Mouse (Mus musculus): ENCODE measurements around the gene Ankrd33b. TPM values are rescaled to one million over a fixed set of nuclear protein-coding genes. Genes with fewer than 3 reads are reported as not detected.

The Ankrd33b gene
- 0.45 TPM for polyA plus RNA-seq (2014; fragmentation: Illumina TruSeq; extraction: RNeasy Lipid Tissue Mini Kit (QIAGEN cat#74804); ENCODE audit: low replicate concordance)

GRCm38 (mm10) chr15:31367481-31368200 lies at the start of gene Ankrd33b:
Gene Ankrd33b (minus strand): TSS chr15:31367726.

Other genes with a start within 250 kb of the Ankrd33b start
- 27.3 TPM for gene Dap, start 143.4 kb downstream of the Ankrd33b start, polyA plus RNA-seq (2014; fragmentation: Illumina TruSeq; extraction: RNeasy Lipid Tissue Mini Kit (QIAGEN cat#74804); ENCODE audit: low replicate concordance)
- gene Ropn1l, start 86.0 kb upstream of the Ankrd33b start, polyA plus RNA-seq (2014; fragmentation: Illumina TruSeq; extraction: RNeasy Lipid Tissue Mini Kit (QIAGEN cat#74804); ENCODE audit: low replicate concordance), result not detected
- 194 TPM for gene March6, start 163.3 kb upstream of the Ankrd33b start, polyA plus RNA-seq (2014; fragmentation: Illumina TruSeq; extraction: RNeasy Lipid Tissue Mini Kit (QIAGEN cat#74804); ENCODE audit: low replicate concordance)
- gene Cmbl, start 197.7 kb upstream of the Ankrd33b start, polyA plus RNA-seq (2014; fragmentation: Illumina TruSeq; extraction: RNeasy Lipid Tissue Mini Kit (QIAGEN cat#74804); ENCODE audit: low replicate concordance), result 182 TPM
- 41.2 TPM for gene Cct5, start 234.1 kb upstream of the Ankrd33b start, polyA plus RNA-seq (2014; fragmentation: Illumina TruSeq; extraction: RNeasy Lipid Tissue Mini Kit (QIAGEN cat#74804); ENCODE audit: low replicate concordance)
- 3.4 TPM for gene Fam173b, start 234.1 kb upstream of the Ankrd33b start, polyA plus RNA-seq (2014; fragmentation: Illumina TruSeq; extraction: RNeasy Lipid Tissue Mini Kit (QIAGEN cat#74804); ENCODE audit: low replicate concordance)